Mouse (Mus musculus) cerebellum, adult 2 months (tissue): ENCODE results near the gene Hist1h2bn.
"Not testable (repeated sequence)": the region's sequence is repeated elsewhere in the genome, so short reads cannot be mapped to it uniquely, and the experiment has no call there.

Experiments
- CTCF ChIP-seq: fragments of 200-500 bp; IDR thresholded peaks from 2 replicates; pipeline ENCODE4 v1.5.1; 2011; ENCODE audit warnings: low read depth, mild to moderate bottlenecking, control low read depth, low read length, moderate library complexity, borderline replicate concordance; ENCODE audit not compliant: insufficient read depth
- POLR2A ChIP-seq: fragments of 200-500 bp; IDR thresholded peaks from 2 replicates; pipeline ENCODE4 v1.6.1; 2011; ENCODE audit warnings: low read length, control low read depth, borderline replicate concordance; ENCODE audit not compliant: insufficient read depth

GRCm38 (mm10) chr13:21734906-21735767 is 18.8 kb upstream of the Hist1h2bn start, which contains the start of gene Hist1h4j:
- not testable (repeated sequence) for TF ChIP-seq CTCF
- TF ChIP-seq POLR2A = peak; percentile 74; the same call in 1 of the 2 replicates
